Mouse (Mus musculus): ENCODE measurements around the gene Triobp.

The Triobp gene

GRCm38 (mm10) chr15:78947657-78948056 is at the start of gene Triobp:
TSS of gene Triobp (plus strand) at chr15:78947724.
- DNase-seq (ENCODE audit: low spot score): peak; percentile 52

- no peak for DNase-seq (ENCODE audit: low spot score)
Observed at GRCm38 (mm10) chr15:78898507-78899001, 49.0 kb upstream of the Triobp start.

GRCm38 (mm10) chr15:78899409-78899739 is 48.1 kb upstream of the Triobp start, which contains the start of gene Gm49510:
TSS of gene Gm49510 (plus strand) at chr15:78899667.
- DNase-seq (ENCODE audit: low spot score): no peak

DNA sequence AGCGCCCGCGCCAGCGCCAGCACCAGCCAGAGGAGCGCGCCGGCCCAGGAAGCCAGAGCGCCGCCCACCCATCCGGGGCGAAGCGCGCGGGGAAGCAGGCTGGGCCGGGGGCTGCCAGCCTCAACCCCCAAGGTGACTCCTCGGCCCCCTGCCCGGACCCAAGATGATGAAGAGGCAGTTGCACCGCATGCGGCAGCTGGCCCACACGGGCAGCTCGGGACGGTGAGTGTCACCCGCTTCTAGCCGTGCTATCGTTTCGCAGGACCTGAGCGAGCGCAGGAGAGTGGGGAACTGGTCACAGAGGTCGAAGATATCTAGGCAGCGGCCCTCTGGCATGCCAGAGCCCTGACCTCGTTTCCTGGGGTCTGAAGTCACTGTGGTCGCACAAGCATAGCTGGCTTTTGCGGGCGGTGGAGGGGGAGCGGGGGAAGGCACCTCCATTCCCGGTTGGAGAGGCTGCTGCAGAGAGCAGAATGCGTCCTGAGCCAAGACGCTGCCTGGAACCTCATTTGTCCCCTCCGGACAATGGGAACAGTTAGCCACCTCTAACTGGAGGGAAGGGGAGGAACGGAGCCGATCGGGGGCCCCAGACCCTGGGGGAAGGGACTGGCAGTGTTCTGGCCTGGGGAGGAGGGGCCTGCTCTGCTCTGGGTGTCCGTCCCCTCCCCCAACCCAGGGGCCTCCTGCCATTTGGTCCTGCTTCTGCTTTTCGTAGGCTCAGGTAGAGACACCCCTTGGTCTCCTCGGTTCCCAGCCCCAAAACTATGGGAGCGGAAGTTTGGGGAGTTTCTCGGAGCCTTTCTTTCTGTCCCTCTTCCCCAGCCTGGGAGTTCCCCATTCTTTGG is 47.6 kb upstream of the Triobp start, which contains the start of gene Sh3bp1:
Gene Sh3bp1, plus strand, starts transcription at position 29 of the 845 bp plus-strand sequence.
- peak; percentile 53 for DNase-seq (ENCODE audit: low spot score)

DNA sequence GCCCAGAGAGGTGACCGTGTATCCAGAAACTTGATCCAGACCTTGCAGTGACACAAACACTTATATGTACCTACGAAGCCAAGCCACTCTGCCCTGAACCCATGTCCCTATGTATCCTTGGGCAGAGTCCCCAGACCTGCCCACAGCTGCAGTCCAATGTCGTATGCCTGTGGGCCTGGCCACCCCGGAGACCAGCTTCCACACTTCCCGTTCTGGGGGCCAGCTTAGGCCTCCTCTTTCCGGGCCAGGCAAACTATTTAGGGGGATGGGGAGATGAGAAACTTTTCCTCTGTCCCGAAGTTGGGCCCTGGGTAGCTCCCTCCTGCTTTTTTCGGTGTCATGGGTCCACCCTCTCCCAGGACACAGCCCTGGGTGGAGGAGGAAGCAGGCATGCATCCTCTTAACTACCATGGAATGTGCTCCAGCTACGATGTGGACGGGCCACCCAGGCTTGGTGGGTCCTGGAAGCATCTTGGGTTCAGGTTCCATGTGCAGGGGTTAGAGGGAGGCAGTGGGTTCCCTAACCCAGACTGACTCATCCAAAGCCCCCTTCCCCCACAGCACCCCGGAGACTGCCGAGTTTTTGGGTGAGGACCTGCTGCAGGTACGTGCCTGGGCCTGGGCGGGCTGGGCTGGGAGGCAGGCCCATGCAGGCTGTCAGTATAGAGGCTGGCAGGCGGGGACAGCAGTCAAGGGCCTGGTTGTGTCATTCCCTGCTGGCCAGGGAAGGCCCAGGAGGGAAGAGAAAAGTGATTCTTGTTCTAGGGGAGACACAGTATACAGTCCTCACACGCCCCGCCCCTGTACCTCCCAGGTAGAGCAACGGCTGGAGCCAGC is 46.7 kb upstream of the Triobp start:
- DNase-seq (ENCODE audit: low spot score): no peak

DNA sequence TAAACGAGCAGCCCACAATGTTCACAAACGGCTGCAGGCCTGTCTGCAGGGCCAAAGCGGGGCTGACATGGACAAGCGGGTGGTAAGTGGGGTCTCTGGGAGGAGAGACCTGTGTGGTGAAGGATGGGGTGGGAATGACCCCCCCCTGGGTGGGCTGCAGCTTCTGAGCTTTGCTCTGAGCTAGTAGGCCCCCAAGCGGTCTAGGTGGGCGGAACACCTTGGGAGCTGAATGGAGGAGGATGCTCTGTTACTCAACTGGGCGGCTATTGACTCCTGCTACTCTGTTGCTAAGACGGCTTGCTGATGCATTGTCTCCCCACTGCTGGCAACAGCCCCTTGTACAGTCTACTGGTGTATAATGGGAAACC is 46.1 kb upstream of the Triobp start:
- DNase-seq (ENCODE audit: low spot score): no peak

DNA sequence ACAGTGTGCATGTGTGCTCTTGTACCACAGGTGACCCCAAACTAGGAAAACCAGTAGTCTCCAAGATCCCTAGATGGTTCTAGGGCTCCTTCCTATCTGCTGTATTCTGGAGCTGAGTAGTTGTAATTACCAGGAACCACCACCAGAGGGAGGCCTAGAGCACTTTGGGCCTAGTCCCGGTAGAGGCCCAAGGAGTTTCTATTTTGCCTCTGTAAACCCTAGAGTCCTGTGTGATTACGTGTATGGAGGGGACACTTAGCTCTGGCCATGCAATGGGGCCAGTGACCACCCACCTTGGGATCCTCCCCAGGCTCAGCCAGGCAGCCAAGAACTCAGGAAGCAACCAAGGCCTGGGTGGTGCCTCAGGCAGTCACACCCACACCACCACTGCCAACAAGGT is 44.3 kb upstream of the Triobp start:
- peak; percentile 70 for DNase-seq (ENCODE audit: low spot score)

GRCm38 (mm10) chr15:78908399-78908798 is 39.1 kb upstream of the Triobp start:
- DNase-seq (ENCODE audit: low spot score): no peak

DNA sequence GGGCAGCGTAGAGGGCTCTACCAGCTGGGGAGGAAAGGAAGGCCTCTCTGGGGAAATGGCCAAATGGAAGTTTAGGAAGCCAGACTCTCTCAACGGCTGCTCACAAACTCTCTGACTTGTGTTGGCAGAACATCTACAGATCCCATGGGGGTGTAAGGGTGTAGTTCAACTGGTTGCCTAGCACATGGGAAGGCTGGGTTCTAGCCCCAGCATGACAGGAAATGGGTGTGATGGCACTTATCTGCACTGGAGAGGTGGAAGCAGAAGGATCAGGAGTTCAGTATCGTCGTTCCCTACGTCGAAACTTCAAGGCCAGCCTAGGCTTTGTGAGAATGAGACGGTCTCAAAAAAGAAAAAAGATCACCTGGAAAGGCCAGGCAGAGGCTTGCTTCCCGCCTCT is 38.5 kb upstream of the Triobp start:
- DNase-seq (ENCODE audit: low spot score): no peak

- no peak for DNase-seq (ENCODE audit: low spot score)
Observed at GRCm38 (mm10) chr15:78912040-78912439, 35.5 kb upstream of the Triobp start.

DNA sequence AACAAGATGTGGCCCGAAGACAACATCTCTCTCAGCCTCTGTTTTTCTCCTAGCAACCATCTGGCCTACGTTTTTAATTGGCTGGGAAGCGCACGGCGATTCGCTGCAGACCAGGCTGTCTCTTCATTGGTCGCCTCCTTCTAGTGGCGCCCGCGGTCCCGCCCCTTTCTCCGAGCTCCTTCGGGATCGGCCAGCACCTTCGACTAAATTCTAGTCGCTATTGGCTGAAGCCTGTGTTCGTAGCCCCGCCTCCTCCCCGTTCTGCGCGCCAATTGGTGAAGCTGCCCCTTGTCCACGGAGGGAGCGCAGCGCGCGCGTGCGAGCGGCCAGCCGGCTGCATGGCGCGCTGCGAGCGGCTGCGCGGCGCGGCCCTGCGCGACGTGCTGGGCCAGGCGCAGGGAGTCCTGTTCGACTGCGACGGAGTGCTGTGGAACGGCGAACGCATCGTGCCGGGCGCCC is 33.9 kb upstream of the Triobp start, which contains the start of gene Pdxp:
Gene Pdxp, plus strand, starts transcription at position 288 of the 459 bp plus-strand sequence.
- DNase-seq (ENCODE audit: low spot score): peak; percentile 80

DNA sequence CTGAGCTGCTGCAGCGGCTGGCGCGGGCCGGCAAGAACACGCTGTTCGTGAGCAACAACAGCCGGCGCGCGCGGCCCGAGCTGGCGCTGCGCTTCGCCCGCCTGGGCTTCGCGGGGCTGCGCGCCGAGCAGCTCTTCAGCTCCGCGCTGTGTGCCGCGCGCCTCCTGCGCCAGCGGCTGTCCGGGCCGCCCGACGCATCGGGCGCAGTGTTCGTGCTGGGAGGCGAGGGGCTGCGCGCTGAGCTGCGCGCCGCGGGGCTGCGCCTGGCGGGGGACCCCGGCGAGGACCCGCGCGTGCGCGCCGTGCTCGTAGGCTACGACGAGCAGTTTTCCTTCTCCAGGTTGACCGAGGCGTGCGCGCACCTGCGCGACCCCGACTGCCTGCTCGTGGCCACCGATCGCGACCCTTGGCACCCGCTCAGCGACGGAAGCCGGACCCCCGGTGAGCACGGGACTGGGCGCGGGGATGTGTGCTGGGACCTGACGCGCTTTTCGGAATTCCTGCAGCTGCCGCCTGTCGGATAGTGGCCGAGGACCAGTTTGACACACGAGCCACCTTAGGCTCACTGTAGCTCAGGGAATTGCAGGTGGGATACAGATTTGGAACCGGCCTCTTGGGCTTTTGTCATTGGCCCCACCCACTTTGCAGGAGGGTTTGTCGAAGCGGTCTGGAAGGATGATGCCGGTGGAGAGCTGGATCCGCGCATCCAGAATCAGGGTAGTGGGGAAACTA is 33.3 kb upstream of the Triobp start:
- DNase-seq (ENCODE audit: low spot score): no peak

GRCm38 (mm10) chr15:78914823-78915659 is 32.5 kb upstream of the Triobp start:
- DNase-seq (ENCODE audit: low spot score): no peak

GRCm38 (mm10) chr15:78915660-78916017 is 31.9 kb upstream of the Triobp start:
- DNase-seq (ENCODE audit: low spot score): no peak

- DNase-seq (ENCODE audit: low spot score): no peak
Observed at GRCm38 (mm10) chr15:78916052-78916826, 31.3 kb upstream of the Triobp start.

DNA sequence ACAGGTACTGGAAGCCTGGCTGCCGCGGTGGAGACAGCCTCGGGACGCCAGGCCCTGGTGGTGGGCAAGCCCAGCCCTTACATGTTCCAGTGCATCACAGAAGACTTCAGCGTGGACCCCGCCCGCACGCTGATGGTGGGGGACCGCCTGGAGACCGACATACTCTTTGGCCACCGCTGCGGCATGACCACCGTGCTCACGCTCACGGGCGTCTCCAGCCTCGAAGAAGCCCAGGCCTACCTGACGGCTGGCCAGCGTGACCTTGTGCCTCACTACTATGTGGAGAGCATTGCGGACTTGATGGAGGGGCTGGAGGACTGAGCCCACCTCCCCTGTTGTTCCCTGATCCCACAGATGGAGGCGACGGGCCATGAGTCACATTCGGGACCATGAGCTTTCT is 29.4 kb upstream of the Triobp start:
- no peak for DNase-seq (ENCODE audit: low spot score)

DNA sequence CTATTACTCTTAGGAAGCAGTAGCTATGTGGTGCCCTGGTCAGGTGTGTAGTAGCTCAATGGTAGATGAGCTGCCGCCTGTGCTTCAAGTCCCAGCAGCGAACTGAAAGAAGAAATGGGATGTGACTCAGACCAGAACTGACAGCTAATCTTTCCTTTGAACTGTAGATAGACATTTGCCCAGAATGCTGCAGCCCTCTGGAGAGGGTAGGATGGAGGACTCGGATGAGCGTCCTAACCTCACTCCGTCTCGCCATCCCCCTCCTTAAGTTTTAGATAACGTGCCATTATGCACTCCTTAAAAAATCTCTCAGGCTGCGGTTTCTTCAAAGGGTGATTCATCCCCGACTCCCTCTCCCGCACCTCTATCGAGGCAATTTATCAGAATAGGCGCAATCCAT is 27.6 kb upstream of the Triobp start:
- DNase-seq (ENCODE audit: low spot score): no peak

- DNase-seq (ENCODE audit: low spot score): no peak
Observed at GRCm38 (mm10) chr15:78922700-78923099, 24.8 kb upstream of the Triobp start.

DNA sequence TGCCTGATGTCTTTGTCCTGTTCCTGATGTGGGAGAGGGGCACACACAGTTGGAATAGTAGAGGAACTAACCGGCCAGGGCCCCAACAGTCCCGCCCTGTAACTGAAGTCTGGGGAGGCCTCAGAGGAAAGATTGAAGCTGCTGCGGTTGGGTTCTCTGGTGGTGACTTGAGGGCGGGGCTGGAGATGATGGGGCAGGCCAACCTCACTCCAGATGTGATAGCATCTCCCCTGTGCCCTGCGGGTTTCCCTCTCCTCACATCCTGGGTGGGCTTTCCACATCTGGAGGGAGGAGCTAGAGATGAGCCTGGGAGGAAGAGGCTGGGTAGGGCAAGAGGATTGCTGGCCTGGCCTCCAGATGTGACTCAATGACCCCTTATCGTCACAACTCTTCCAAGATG is 23.9 kb upstream of the Triobp start:
- DNase-seq (ENCODE audit: low spot score): no peak

GRCm38 (mm10) chr15:78925129-78925528 is 22.4 kb upstream of the Triobp start:
- no peak for DNase-seq (ENCODE audit: low spot score)

All from ovary, postnatal 10 days (tissue).